Mouse (Mus musculus): ENCODE measurements around the gene Axin2.

GRCm38 (mm10) chr11:108909396-108910195, 10.6 kb upstream of the Axin2 start:
- TF ChIP-seq CTCF (IDR thresholded peaks at IDR 0.05; ENCODE audit: low read depth) = no peak
- no peak for TF ChIP-seq EP300 (IDR thresholded peaks at IDR 0.05; ENCODE audit: low read depth)
